Comparison of ENCODE assay signal across 29 mouse cellular contexts in genomic region chr17:15291626-15292025, GRCm38 (mm10).
DNase-seq lines count a peak whose midpoint lies in the region; TF ChIP-seq lines count a peak whose summit lies in the region.
"Had no signal": no experiment of that assay in that cellular context is flagged by ENCODE, and none has a peak within 500 bp of the region (broad histone marks: within the 10 kb centered on the region; RNA-seq: fewer than 3 reads in every experiment).

No protein-coding gene starts in this region.

- H3K36me3 ChIP-seq in thymus, adult 2 months (ENCODE audit: control insufficient read depth, insufficient read depth, low read length), result no peaks in the 10 kb centered on the region
- H3K36me3 ChIP-seq: embryonic facial prominence, embryonic 12.5 days; embryonic facial prominence, embryonic 15.5 days; G1E; heart, embryonic 12.5 days; heart, embryonic 15.5 days; hindbrain, embryonic 10.5 days; hindbrain, embryonic 13.5 days; intestine, embryonic 15.5 days had no signal

- H3K27me3 ChIP-seq in thymus, adult 2 months (ENCODE audit: control insufficient read depth, insufficient read depth, low read length), result no peaks in the 10 kb centered on the region
- H3K27me3 ChIP-seq: CH12.LX; embryonic facial prominence, embryonic 12.5 days; embryonic facial prominence, embryonic 15.5 days; forebrain, embryonic 13.5 days; heart, embryonic 15.5 days; intestine, embryonic 15.5 days; Patski had no signal

- no peak for TF ChIP-seq POLR2A in thymus, adult 2 months (IDR thresholded peaks at IDR 0.05; ENCODE audit: control insufficient read depth, extremely low read depth, insufficient read depth, low read length, poor library complexity)

- whole genome bisulfite sequencing in thymus, adult 2 months, result 90% methylated on average over 4 of the region's 4 CpGs

- peak; percentile 57 for DNase-seq in adrenal gland, adult 2 months
- no peak for DNase-seq in adrenal gland, postnatal 4 days (ENCODE audit: low spot score in 2 of 2)
- DNase-seq in embryo, embryonic 10.5 days (ENCODE audit: low spot score), result peak; percentile 35
- DNase-seq in embryo, embryonic 11 days, result no peak
- peak; percentile 12 for DNase-seq in ovary, adult 18-20 months (ENCODE audit: low spot score)
- DNase-seq in ovary, postnatal 10 days (ENCODE audit: low spot score), result no peak
- peak; percentile 32 for DNase-seq in yolk sac, embryonic 10.5 days (ENCODE audit: low spot score)
- no peak for DNase-seq in thymus, adult 2 months
- DNase-seq: B cell, adult 2 months; cerebellum, adult 18-20 months; cerebellum, adult 9-10 months; cerebellum, postnatal 14 days; gastrocnemius, postnatal 10 days; gastrocnemius, postnatal 36 days; heart, postnatal 10 days; heart, postnatal 36 days; kidney, adult 11 months; kidney, adult 8-10 months had no signal

- peaks cover 7% of the 10 kb centered on the region for H3K4me1 ChIP-seq in thymus, adult 2 months (replicated peaks; ENCODE audit: control insufficient read depth, insufficient read depth, low read length)
- H3K4me1 ChIP-seq: embryonic facial prominence, embryonic 12.5 days; embryonic facial prominence, embryonic 15.5 days had no signal

- H3K4me3 ChIP-seq in thymus, adult 2 months (ENCODE audit: control insufficient read depth, insufficient read depth, low read length), result no peak overlapping the region
- H3K4me3 ChIP-seq: embryonic facial prominence, embryonic 12.5 days; embryonic facial prominence, embryonic 15.5 days; forebrain, embryonic 13.5 days; heart, embryonic 12.5 days; heart, embryonic 15.5 days; hindbrain, embryonic 10.5 days; hindbrain, embryonic 13.5 days; intestine, embryonic 15.5 days had no signal

- H3K27ac ChIP-seq in thymus, adult 2 months (ENCODE audit: control insufficient read depth, insufficient read depth, low read length), result no peak overlapping the region
- H3K27ac ChIP-seq: embryonic facial prominence, embryonic 12.5 days; embryonic facial prominence, embryonic 15.5 days; forebrain, embryonic 13.5 days; heart, embryonic 15.5 days; hindbrain, embryonic 10.5 days; hindbrain, embryonic 13.5 days; intestine, embryonic 15.5 days had no signal

- no peak for TF ChIP-seq CTCF in thymus, adult 2 months (IDR thresholded peaks at IDR 0.05; ENCODE audit: borderline replicate concordance, control insufficient read depth, extremely low read depth, insufficient read depth, low read length, poor library complexity)

Comparison
In these comparisons a context has a peak if more than half of its experiments do, and no peak if none do; other contexts are left out.
1. DNase-seq: peak in adrenal gland, adult 2 months (single experiment), embryo, embryonic 10.5 days (single experiment), ovary, adult 18-20 months (single experiment) and yolk sac, embryonic 10.5 days (single experiment); none in adrenal gland, postnatal 4 days (0 of 2), embryo, embryonic 11 days (single experiment), ovary, postnatal 10 days (single experiment) and thymus, adult 2 months (single experiment).